Mouse (Mus musculus): ENCODE measurements around the gene Cd44.

Cd44 gene

GRCm38 (mm10) chr2:102763176-102763575 lies 138.3 kb downstream of the Cd44 start:
- no peak for DNase-seq (ENCODE audit: extremely low spot score)
